Comparison of ENCODE assay signal across 10 mouse cellular contexts in genomic region chr4:53316796-53317452, GRCm38 (mm10).
DNase-seq lines count a peak whose midpoint lies in the region; ATAC-seq and TF ChIP-seq lines count a peak whose summit lies in the region.
"Had no signal": no experiment of that assay in that cellular context is flagged by ENCODE, and none has a peak within 500 bp of the region (broad histone marks: within the 10 kb centered on the region; RNA-seq: fewer than 3 reads in every experiment).

No protein-coding gene starts in this region.

- TF ChIP-seq POLR2A in heart, adult 2 months (IDR thresholded peaks at IDR 0.05; ENCODE audit: insufficient read depth, low read depth, low read length): no peak

- H3K27ac ChIP-seq in heart, adult 2 months: no peak overlapping the region
- peak overlapping the region; percentile 28; the same call in 1 of the 2 replicates for H3K27ac ChIP-seq in limb, embryonic 13.5 days
- H3K27ac ChIP-seq in stomach, embryonic 16.5 days (ENCODE audit: low read length): peak overlapping the region; percentile 79; the same call in 1 of the 2 replicates
- H3K27ac ChIP-seq: left cerebral cortex, adult 2 months had no signal

- no peak for TF ChIP-seq EP300 in heart, adult 2 months (IDR thresholded peaks at IDR 0.05; ENCODE audit: insufficient read depth, low read depth, low read length)

- intact Hi-C loops in heart, adult 2 months (cut with DNase I): no loop called here

- no peaks in the 10 kb centered on the region for H3K79me2 ChIP-seq in heart, adult 2 months (replicated peaks; ENCODE audit: control insufficient read depth, insufficient read depth, low read length)

- ATAC-seq in limb, embryonic 13.5 days (ENCODE audit: low FRiP score, low read depth): peak; percentile 31; the same call in 1 of the 2 replicates
- ATAC-seq in stomach, embryonic 16.5 days (ENCODE audit: insufficient read depth, low FRiP score): 0 out of 2 replicates have a peak, but pooled peaks have one; percentile 26
- no peak for ATAC-seq in granulocyte monocyte progenitor cell, adult 5-6 weeks (replicated peaks; ENCODE audit: poor library complexity, severe bottlenecking)

- 94% methylated on average over 14 of the region's 14 CpGs for WGBS in heart, adult 2 months
- 58% methylated on average over 14 of the region's 14 CpGs for WGBS in limb, embryonic 13.5 days
- WGBS in stomach, embryonic 16.5 days: 84% methylated on average over 14 of the region's 14 CpGs

- H3K27me3 ChIP-seq in heart, adult 2 months (ENCODE audit: control insufficient read depth, insufficient read depth, low read length): no peaks in the 10 kb centered on the region
- H3K27me3 ChIP-seq in limb, embryonic 13.5 days: no peaks in the 10 kb centered on the region
- H3K27me3 ChIP-seq in stomach, embryonic 16.5 days (ENCODE audit: control insufficient read depth, insufficient read depth, low read length): no peaks in the 10 kb centered on the region

- H3K9me3 ChIP-seq in limb, embryonic 13.5 days: no peaks in the 10 kb centered on the region
- H3K9me3 ChIP-seq in stomach, embryonic 16.5 days (replicated peaks; ENCODE audit: control insufficient read depth, low read length): no peaks in the 10 kb centered on the region

- H3K4me1 ChIP-seq in heart, adult 2 months (ENCODE audit: control insufficient read depth, insufficient read depth, low read length): peaks cover 9% of the 10 kb centered on the region
- peaks cover 45% of the 10 kb centered on the region for H3K4me1 ChIP-seq in limb, embryonic 13.5 days
- H3K4me1 ChIP-seq in stomach, embryonic 16.5 days (ENCODE audit: control insufficient read depth, insufficient read depth, low read length): peaks cover 29% of the 10 kb centered on the region

- H3K4me3 ChIP-seq in heart, adult 2 months: no peak overlapping the region
- H3K4me3 ChIP-seq in limb, embryonic 13.5 days: no peak overlapping the region
- H3K4me3 ChIP-seq in stomach, embryonic 16.5 days (replicated peaks; ENCODE audit: low read length): no peak overlapping the region
- H3K4me3 ChIP-seq: left cerebral cortex, adult 2 months had no signal

- H3K9ac ChIP-seq in heart, adult 2 months (ENCODE audit: low read depth, low read length): no peak overlapping the region
- no peak overlapping the region for H3K9ac ChIP-seq in limb, embryonic 13.5 days
- no peak overlapping the region for H3K9ac ChIP-seq in stomach, embryonic 16.5 days (ENCODE audit: low read length)

- peak; percentile 85 for DNase-seq in heart, adult 11 months
- DNase-seq in heart, adult 2 months: no peak
- peak; percentile 36 to 40 for DNase-seq in right cerebral cortex, postnatal 10 days (ENCODE audit: low spot score in 2 of 2)
- no peak for DNase-seq in right cerebral cortex, adult 18-20 months
- DNase-seq in urinary bladder, postnatal 25 days (ENCODE audit: low spot score): no peak
- DNase-seq: cerebellum, adult 18-20 months had no signal

- H3K36me3 ChIP-seq in heart, adult 2 months (ENCODE audit: control insufficient read depth, insufficient read depth, low read length): no peaks in the 10 kb centered on the region
- no peaks in the 10 kb centered on the region for H3K36me3 ChIP-seq in limb, embryonic 13.5 days
- no peaks in the 10 kb centered on the region for H3K36me3 ChIP-seq in stomach, embryonic 16.5 days (ENCODE audit: control insufficient read depth, insufficient read depth, low read length)

- TF ChIP-seq CTCF in heart, adult 2 months (IDR thresholded peaks at IDR 0.05): no peak

- no peak overlapping the region for H3K4me2 ChIP-seq in limb, embryonic 13.5 days (replicated peaks)
- H3K4me2 ChIP-seq in stomach, embryonic 16.5 days (ENCODE audit: low read depth, low read length): no peak overlapping the region

Comparison
In these comparisons a context has a peak if more than half of its experiments do, and no peak if none do; other contexts are left out.
1. DNase-seq: peak in heart, adult 11 months (single experiment) and right cerebral cortex, postnatal 10 days (2 of 2); none in heart, adult 2 months (0 of 2), right cerebral cortex, adult 18-20 months (single experiment) and urinary bladder, postnatal 25 days (single experiment).